Mouse (Mus musculus) heart, postnatal 0 days (tissue): ENCODE measurements around the gene Paxip1.

Experiments used
- CTCF ChIP-seq: IDR thresholded peaks from 2 replicates; pipeline ENCODE4 v1.5.1; 2016; ENCODE audit warnings: antibody characterized with exemption, control low read depth, low read depth
- EP300 ChIP-seq: IDR thresholded peaks from 2 replicates; pipeline ENCODE4 v1.6.1; 2016; ENCODE audit warnings: antibody characterized with exemption, low read depth

DNA sequence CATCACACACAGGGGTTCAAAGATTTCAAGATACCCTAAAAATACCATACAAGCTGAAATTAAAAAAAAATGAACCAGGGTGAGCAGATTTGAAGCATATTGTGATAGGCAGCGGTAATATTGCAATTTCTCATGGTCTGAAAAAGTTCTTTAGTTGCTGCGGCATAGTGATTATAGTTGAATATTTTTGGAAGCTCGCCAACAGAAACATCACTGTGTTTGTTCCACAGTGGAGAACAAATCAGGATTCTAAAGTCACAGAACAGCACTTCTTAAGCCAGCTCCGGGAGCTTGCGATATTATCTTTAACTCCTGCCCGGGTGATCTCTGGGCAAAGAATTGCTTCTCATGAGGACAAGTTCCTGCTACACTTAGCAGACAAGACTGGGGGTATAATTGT lies 29.7 kb upstream of the Paxip1 start:
- TF ChIP-seq CTCF (no peak), EP300 (no peak)
